Mouse (Mus musculus): ENCODE results near the gene Izumo4. TPM values are rescaled to one million over a fixed set of nuclear protein-coding genes. Genes with fewer than 3 reads are reported as not detected.

The Izumo4 gene
- total and polyA plus RNA-seq, 3 experiments: 2.7 to 9.6 (median 5.9) TPM

GRCm38 (mm10) chr10:80703643-80704042, 1.7 kb downstream of the Izumo4 start:
- H3K4me3 ChIP-seq (replicated peaks in 1 of 3; ENCODE audit: low read depth in 2 of 3, low read length in 2 of 3, poor library complexity in 1 of 3): peak overlapping the region; percentile 78 to 85 (median 78)
- in situ Hi-C loops (cut with MboI; ENCODE audit: low pct_ligation_motif_present, low pct_unique_long_range_greater_than_20kb, low sequenced_read_pairs): no loop called here
- peak overlapping the region; percentile 81; the same call in 1 of the 2 replicates for H3K9ac ChIP-seq (ENCODE audit: insufficient read depth, low read depth)
- H3K27me3 ChIP-seq (replicated peaks): no peaks in the 10 kb centered on the region
- DNase-seq (ENCODE audit: extremely low read depth): no peak
- H3K36me3 ChIP-seq (replicated peaks in 1 of 2; ENCODE audit: control insufficient read depth in 1 of 2, insufficient read depth in 1 of 2, low read length in 1 of 2): peaks cover 32 to 50% of the 10 kb centered on the region in 2 experiments
- H3K27ac ChIP-seq (ENCODE audit: insufficient read depth, low read depth): peak overlapping the region; percentile 33; the same call in 1 of the 2 replicates
- TF ChIP-seq MAX (IDR thresholded peaks at IDR 0.05; ENCODE audit: low read length): no peak
- no peak for TF ChIP-seq SMC3 (IDR thresholded peaks at IDR 0.05; ENCODE audit: low read depth, low read length)
- TF ChIP-seq TCF12 (IDR thresholded peaks at IDR 0.05; ENCODE audit: low read depth, low read length): no peak
- no peak for TF ChIP-seq MXI1 (IDR thresholded peaks at IDR 0.05; ENCODE audit: low read depth, low read length)
- no peak for TF ChIP-seq CHD1 (IDR thresholded peaks at IDR 0.05; ENCODE audit: low read depth, low read length)
- no peak for TF ChIP-seq RCOR1 (conservative IDR thresholded peaks at IDR 0.05; ENCODE audit: low read depth, low read length)
- no peak for TF ChIP-seq JUN (IDR thresholded peaks at IDR 0.05; ENCODE audit: insufficient read depth, low read depth, low read length)
- no peak for TF ChIP-seq NRF1 (IDR thresholded peaks at IDR 0.05; ENCODE audit: low read depth, low read length)
- no peak for TF ChIP-seq ETS1 (conservative IDR thresholded peaks at IDR 0.05; ENCODE audit: low read depth, low read length)
- no peak for TF ChIP-seq POLR2AphosphoS2 (IDR thresholded peaks at IDR 0.05; ENCODE audit: low read depth, low read length)
- no peak for TF ChIP-seq MYC (IDR thresholded peaks at IDR 0.05; ENCODE audit: low read depth, low read length)
- no peaks in the 10 kb centered on the region for H3K9me3 ChIP-seq (replicated peaks; ENCODE audit: low read length)
- H3K4me2 ChIP-seq (ENCODE audit: insufficient read depth, low read depth, poor library complexity, severe bottlenecking): peak overlapping the region; percentile 86
- dilution Hi-C loops (cut with MboI; ENCODE audit: extremely low pct_ligation_motif_present, extremely low pct_unique_long_range_greater_than_20kb, low sequenced_read_pairs): no loop called here
- peaks cover 14% of the 10 kb centered on the region for H3K79me2 ChIP-seq (replicated peaks; ENCODE audit: control insufficient read depth, extremely low read depth, insufficient read depth, poor library complexity, severe bottlenecking)
- peaks cover 15 to 34% of the 10 kb centered on the region in 2 experiments for H3K4me1 ChIP-seq (ENCODE audit: control insufficient read depth in 1 of 2, insufficient read depth in 2 of 2)

DNA sequence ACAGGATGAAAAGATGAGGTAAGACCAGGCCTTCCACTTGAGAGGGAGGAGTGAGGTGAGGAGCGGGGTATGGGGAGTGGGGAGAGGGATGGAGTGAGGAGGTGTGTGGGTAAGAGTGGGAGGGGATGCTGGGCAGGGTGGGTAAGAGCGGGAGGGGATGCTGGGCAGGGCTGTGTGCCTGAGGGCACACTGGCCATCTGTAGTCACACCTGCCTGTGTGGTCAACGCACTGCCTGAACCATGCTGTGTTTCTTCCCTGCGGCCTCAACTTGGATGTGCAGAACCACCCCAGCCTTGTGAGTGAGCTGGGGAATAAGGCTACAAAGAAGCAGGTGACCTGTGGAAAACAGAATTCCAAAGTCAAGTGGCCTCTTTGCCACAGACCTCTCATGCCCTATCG, 2.4 kb downstream of the Izumo4 start:
- dilution Hi-C loops (cut with MboI; ENCODE audit: extremely low pct_ligation_motif_present, extremely low pct_unique_long_range_greater_than_20kb, low sequenced_read_pairs): no loop called here
- no peak overlapping the region for H3K27ac ChIP-seq (ENCODE audit: insufficient read depth, low read depth)
- H3K4me3 ChIP-seq (replicated peaks in 1 of 3; ENCODE audit: low read depth in 2 of 3, low read length in 2 of 3, poor library complexity in 1 of 3): no peak overlapping the region
- DNase-seq (ENCODE audit: extremely low read depth): no peak
- no peaks in the 10 kb centered on the region for H3K9me3 ChIP-seq (replicated peaks; ENCODE audit: low read length)
- TF ChIP-seq RAD21 (IDR thresholded peaks at IDR 0.05; ENCODE audit: low read depth, low read length): no peak
- no peak for TF ChIP-seq BHLHE40 (IDR thresholded peaks at IDR 0.05; ENCODE audit: low read depth, low read length)
- TF ChIP-seq MYC (IDR thresholded peaks at IDR 0.05; ENCODE audit: low read depth, low read length): no peak
- TF ChIP-seq E2F4 (IDR thresholded peaks at IDR 0.05; ENCODE audit: insufficient replicate concordance, low read depth, low read length): no peak
- no peak for TF ChIP-seq TCF12 (IDR thresholded peaks at IDR 0.05; ENCODE audit: low read depth, low read length)
- no peak for TF ChIP-seq UBTF (IDR thresholded peaks at IDR 0.05; ENCODE audit: low read depth, low read length)
- H3K9ac ChIP-seq (ENCODE audit: insufficient read depth, low read depth): no peak overlapping the region
- H3K27me3 ChIP-seq (replicated peaks): no peaks in the 10 kb centered on the region
- no peak overlapping the region for H3K4me2 ChIP-seq (ENCODE audit: insufficient read depth, low read depth, poor library complexity, severe bottlenecking)
- peaks cover 8% of the 10 kb centered on the region for H3K79me2 ChIP-seq (replicated peaks; ENCODE audit: control insufficient read depth, extremely low read depth, insufficient read depth, poor library complexity, severe bottlenecking)
- peaks cover 39 to 55% of the 10 kb centered on the region in 2 experiments for H3K36me3 ChIP-seq (replicated peaks in 1 of 2; ENCODE audit: control insufficient read depth in 1 of 2, insufficient read depth in 1 of 2, low read length in 1 of 2)
- in situ Hi-C loops (cut with MboI; ENCODE audit: low pct_ligation_motif_present, low pct_unique_long_range_greater_than_20kb, low sequenced_read_pairs): no loop called here
- peaks cover 11 to 27% of the 10 kb centered on the region in 2 experiments for H3K4me1 ChIP-seq (ENCODE audit: control insufficient read depth in 1 of 2, insufficient read depth in 2 of 2)

Measured in CH12.LX (cell line).